Mouse (Mus musculus) kidney, adult 2 months (tissue): ENCODE data around the gene AA467197.

ENCODE experiments used
- CTCF ChIP-seq: fragments of 200-500 bp; conservative IDR thresholded peaks from 2 replicates; pipeline ENCODE4 v1.5.1; 2011; ENCODE audit warnings: low read depth, mild to moderate bottlenecking, control low read depth, low read length, moderate library complexity, mixed read lengths; ENCODE audit not compliant: insufficient read depth, insufficient read length
- POLR2A ChIP-seq: fragments of 200-500 bp; IDR thresholded peaks from one replicate; pipeline ENCODE4 v1.6.1; 2011; ENCODE audit warnings: low read depth, low read length, control low read depth

DNA sequence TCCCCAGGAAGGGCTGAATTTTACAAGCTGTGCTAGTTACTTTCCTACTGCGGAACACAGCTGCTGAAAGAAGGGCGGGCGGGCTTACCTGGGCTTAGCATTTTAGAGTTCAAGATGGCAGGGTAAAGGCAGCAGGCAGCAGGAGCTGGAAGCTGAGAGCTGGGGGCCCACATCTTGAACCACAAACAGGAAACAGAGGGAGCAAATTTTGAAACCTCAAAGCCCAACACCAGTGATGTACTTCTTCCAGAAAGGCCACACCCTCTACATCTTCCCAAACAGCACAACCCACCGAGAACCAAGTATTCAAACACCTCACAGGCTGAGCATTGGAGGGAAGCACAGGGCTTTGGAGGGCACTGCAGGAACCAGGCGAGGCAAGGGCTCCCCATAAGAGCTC lies 36.1 kb downstream of the AA467197 start:
- TF ChIP-seq CTCF (no peak), POLR2A (no peak)
